Mouse (Mus musculus) kidney, embryonic 14.5 days (tissue): Measurements from ENCODE around the gene Tasp1. TPM values are rescaled to one million over a fixed set of nuclear protein-coding genes. Genes with fewer than 3 reads are reported as not detected.
"Not testable (repeated sequence)": the region's sequence is repeated elsewhere in the genome, so short reads cannot be mapped to it uniquely, and the experiment has no call there.

ENCODE experiments used
- ATAC-seq: fragments of 200-750 bp; cut with Nextera tagmentation; 2 replicates; pipeline ENCODE4 v1.8.0; 2017; ENCODE audit warnings: moderate number of reproducible peaks, mild to moderate bottlenecking, moderate TSS enrichment, moderate library complexity; ENCODE audit not compliant: low FRiP score, low TSS enrichment
- H3K27ac ChIP-seq: fragments of 300-500 bp; sonication (generic); 2 replicates; pipeline ENCODE4 v1.5.1; 2014; ENCODE audit warnings: low read depth, mild to moderate bottlenecking, low read length, moderate library complexity, mixed read lengths
- H3K27me3 ChIP-seq: fragments of 300-500 bp; sonication (generic); 2 replicates; pipeline ENCODE4 v1.6.1; 2014; ENCODE audit warnings: mild to moderate bottlenecking, low read length; ENCODE audit not compliant: control insufficient read depth, insufficient read depth
- H3K36me3 ChIP-seq: fragments of 300-500 bp; sonication (generic); 2 replicates; pipeline ENCODE4 v1.6.1; 2014; ENCODE audit warnings: low read length, mixed read lengths; ENCODE audit not compliant: control insufficient read depth, insufficient read depth
- H3K4me1 ChIP-seq: fragments of 300-500 bp; sonication (generic); 2 replicates; pipeline ENCODE4 v1.6.1; 2014; ENCODE audit warnings: low read length, mixed read lengths; ENCODE audit not compliant: control insufficient read depth, insufficient read depth
- H3K4me2 ChIP-seq: fragments of 300-500 bp; sonication (generic); replicated peaks from 2 replicates; pipeline ENCODE4 v1.6.1; 2014; ENCODE audit warnings: low read depth, mild to moderate bottlenecking, low read length
- H3K4me3 ChIP-seq: fragments of 300-500 bp; sonication (generic); 2 replicates; pipeline ENCODE4 v1.5.1; 2014; ENCODE audit warnings: mild to moderate bottlenecking, low read length
- H3K9ac ChIP-seq: fragments of 300-500 bp; sonication (generic); 2 replicates; pipeline ENCODE4 v1.6.1; 2014; ENCODE audit warnings: low read depth, mild to moderate bottlenecking, low read length, moderate library complexity
- H3K9me3 ChIP-seq: fragments of 300-500 bp; sonication (generic); 2 replicates; pipeline ENCODE4 v1.6.1; 2016; ENCODE audit warnings: low read length; ENCODE audit not compliant: control insufficient read depth
- WGBS: fragments of 180-500 bp; shearing (Covaris S2); extraction: QIAGEN DNeasy Blood & Tissue Kit; methylation state at CpG from one replicate; pipeline ENCODE4 v1.1.7; 2014; 5-methylcytosine and 5-hydroxymethylcytosine counted together
- polyA plus RNA-seq: library from polyadenylated mRNA; unstranded; fragments of >200 nt; fragmentation: Nextera tagmentation; extraction: Ambion mirVana; gene quantifications from 2 replicates; pipeline ENCODE4 v1.2.1, GENCODE M21; 2014

Gene Tasp1
- polyA plus RNA-seq, 1 experiment from 2014 or later: 24.4 TPM

- no peak overlapping the region for H3K27ac ChIP-seq
- no peaks in the 10 kb centered on the region for H3K4me1 ChIP-seq
- H3K9me3 ChIP-seq: no peaks in the 10 kb centered on the region
- H3K4me3 ChIP-seq: no peak overlapping the region
- H3K4me2 ChIP-seq: no peak overlapping the region
- H3K27me3 ChIP-seq: no peaks in the 10 kb centered on the region
- 67% methylated on average over 4 of the region's 4 CpGs for WGBS
- H3K36me3 ChIP-seq: peaks cover 9% of the 10 kb centered on the region; the same call in 1 of the 2 replicates
- no peak overlapping the region for H3K9ac ChIP-seq
- ATAC-seq: no peak
Observed at GRCm38 (mm10) chr2:140024937-140025336, 41.7 kb downstream of the Tasp1 start.

GRCm38 (mm10) chr2:140007406-140007805, 59.2 kb downstream of the Tasp1 start:
- H3K4me3 ChIP-seq: no peak overlapping the region
- H3K4me1 ChIP-seq: no peaks in the 10 kb centered on the region
- no peaks in the 10 kb centered on the region for H3K27me3 ChIP-seq
- H3K36me3 ChIP-seq: no peaks in the 10 kb centered on the region; the same call in 1 of the 2 replicates
- no peak overlapping the region for H3K4me2 ChIP-seq
- H3K27ac ChIP-seq: no peak overlapping the region
- ATAC-seq: no peak
- no peaks in the 10 kb centered on the region for H3K9me3 ChIP-seq
- 87% methylated on average over 3 of the region's 3 CpGs for WGBS
- no peak overlapping the region for H3K9ac ChIP-seq

GRCm38 (mm10) chr2:139998170-139998569, 68.4 kb downstream of the Tasp1 start:
- Histone ChIP-seq H3K36me3 (no peaks in the 10 kb centered on the region), H3K4me1 (no peaks in the 10 kb centered on the region), H3K27me3 (no peaks in the 10 kb centered on the region), H3K27ac (no peak overlapping the region), H3K9ac (no peak overlapping the region), H3K9me3 (no peaks in the 10 kb centered on the region), H3K4me3 (no peak overlapping the region), H3K4me2 (no peak overlapping the region)
- WGBS: 90% methylated on average over 2 of the region's 2 CpGs
- ATAC-seq: no peak

- not testable (repeated sequence) for H3K9me3 ChIP-seq, H3K4me3 ChIP-seq, H3K9ac ChIP-seq, H3K4me1 ChIP-seq, H3K27me3 ChIP-seq, H3K36me3 ChIP-seq, H3K4me2 ChIP-seq, H3K27ac ChIP-seq, ATAC-seq
- 88% methylated on average over 1 of the region's 1 CpGs for WGBS
Observed at GRCm38 (mm10) chr2:139989907-139990306, 76.7 kb downstream of the Tasp1 start.

- H3K4me1 ChIP-seq: no peaks in the 10 kb centered on the region
- no peak overlapping the region for H3K4me2 ChIP-seq
- no peak overlapping the region for H3K4me3 ChIP-seq
- no peak overlapping the region for H3K27ac ChIP-seq
- H3K9ac ChIP-seq: no peak overlapping the region
- no peaks in the 10 kb centered on the region for H3K27me3 ChIP-seq
- WGBS: 49% methylated on average over 2 of the region's 2 CpGs
- no peak for ATAC-seq
- no peaks in the 10 kb centered on the region for H3K36me3 ChIP-seq
- H3K9me3 ChIP-seq: no peaks in the 10 kb centered on the region
Observed at GRCm38 (mm10) chr2:139967451-139967850, 99.2 kb downstream of the Tasp1 start.

- no peak overlapping the region for H3K9ac ChIP-seq
- WGBS: 63% methylated on average over 3 of the region's 3 CpGs
- no peaks in the 10 kb centered on the region for H3K36me3 ChIP-seq
- no peak overlapping the region for H3K4me3 ChIP-seq
- H3K4me2 ChIP-seq: no peak overlapping the region
- H3K4me1 ChIP-seq: no peaks in the 10 kb centered on the region
- H3K27me3 ChIP-seq: no peaks in the 10 kb centered on the region
- ATAC-seq: no peak
- no peak overlapping the region for H3K27ac ChIP-seq
- no peaks in the 10 kb centered on the region for H3K9me3 ChIP-seq
Observed at GRCm38 (mm10) chr2:139966288-139966687, 100.3 kb downstream of the Tasp1 start.

GRCm38 (mm10) chr2:139948843-139949242, 117.8 kb downstream of the Tasp1 start:
- H3K9ac ChIP-seq: no peak overlapping the region
- no peaks in the 10 kb centered on the region for H3K27me3 ChIP-seq
- no peak overlapping the region for H3K4me3 ChIP-seq
- H3K4me1 ChIP-seq: no peaks in the 10 kb centered on the region
- no peaks in the 10 kb centered on the region for H3K9me3 ChIP-seq
- no peaks in the 10 kb centered on the region for H3K36me3 ChIP-seq
- no peak overlapping the region for H3K4me2 ChIP-seq
- ATAC-seq: no peak
- 38% methylated on average over 1 of the region's 1 CpGs for WGBS
- no peak overlapping the region for H3K27ac ChIP-seq

- 65% methylated on average over 2 of the region's 2 CpGs for WGBS
- Histone ChIP-seq H3K4me1 (no peaks in the 10 kb centered on the region), H3K27me3 (no peaks in the 10 kb centered on the region), H3K4me3 (no peak overlapping the region), H3K4me2 (no peak overlapping the region), H3K27ac (no peak overlapping the region), H3K36me3 (no peaks in the 10 kb centered on the region), H3K9me3 (no peaks in the 10 kb centered on the region), H3K9ac (no peak overlapping the region)
- no peak for ATAC-seq
Observed at GRCm38 (mm10) chr2:139937581-139937980, 129.0 kb downstream of the Tasp1 start.

GRCm38 (mm10) chr2:139934577-139934976, 132.0 kb downstream of the Tasp1 start:
- no peaks in the 10 kb centered on the region for H3K9me3 ChIP-seq
- no peak overlapping the region for H3K9ac ChIP-seq
- no peaks in the 10 kb centered on the region for H3K4me1 ChIP-seq
- H3K4me3 ChIP-seq: no peak overlapping the region
- no peak for ATAC-seq
- no peaks in the 10 kb centered on the region for H3K36me3 ChIP-seq
- WGBS: 81% methylated on average over 10 of the region's 10 CpGs
- H3K27me3 ChIP-seq: no peaks in the 10 kb centered on the region
- no peak overlapping the region for H3K4me2 ChIP-seq
- no peak overlapping the region for H3K27ac ChIP-seq
